Mouse (Mus musculus): ENCODE results near the gene Eif1.
"Not testable (repeated sequence)": the region's sequence is repeated elsewhere in the genome, so short reads cannot be mapped to it uniquely, and the experiment has no call there.

The Eif1 gene

DNA sequence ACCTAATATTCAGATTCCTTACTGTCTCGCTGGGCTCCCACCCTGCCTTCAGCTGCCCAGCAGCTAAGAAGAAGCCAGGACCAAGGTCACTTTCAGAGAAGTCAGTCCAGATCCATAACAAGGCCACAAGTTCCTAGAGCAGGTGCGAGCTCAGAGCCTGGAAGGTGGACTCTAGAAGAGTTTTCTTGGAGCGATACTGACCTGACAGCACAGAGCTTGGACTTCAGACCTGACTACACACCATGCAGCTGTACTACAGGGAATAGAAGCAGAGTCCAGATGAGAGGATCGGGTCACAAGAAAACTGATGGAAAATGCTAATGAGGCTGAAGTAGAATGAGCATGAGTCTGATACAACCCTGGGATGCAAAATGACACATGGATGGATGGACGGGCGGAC lies 6.3 kb upstream of the Eif1 start:
- DNase-seq, result no peak

DNA sequence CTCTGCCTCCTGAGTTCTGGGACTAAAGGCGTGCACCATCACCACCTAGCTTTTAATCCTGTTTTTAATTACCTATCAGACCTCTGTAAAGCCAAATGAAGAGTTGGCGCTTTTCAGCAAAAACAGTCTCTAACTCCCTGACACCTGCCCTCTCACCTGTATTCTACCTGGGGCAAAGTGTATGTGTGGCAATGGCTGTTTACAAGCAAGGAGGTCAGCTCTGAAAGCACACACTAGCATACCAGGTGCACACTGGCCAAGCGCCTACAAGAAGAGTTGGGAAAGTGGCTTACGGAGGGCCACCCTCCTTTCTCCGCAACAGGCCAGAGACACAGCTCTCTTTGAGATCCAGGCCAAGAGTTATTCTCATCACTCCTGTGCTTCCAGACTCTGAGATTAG lies 4.2 kb upstream of the Eif1 start:
- no peak for DNase-seq

DNA sequence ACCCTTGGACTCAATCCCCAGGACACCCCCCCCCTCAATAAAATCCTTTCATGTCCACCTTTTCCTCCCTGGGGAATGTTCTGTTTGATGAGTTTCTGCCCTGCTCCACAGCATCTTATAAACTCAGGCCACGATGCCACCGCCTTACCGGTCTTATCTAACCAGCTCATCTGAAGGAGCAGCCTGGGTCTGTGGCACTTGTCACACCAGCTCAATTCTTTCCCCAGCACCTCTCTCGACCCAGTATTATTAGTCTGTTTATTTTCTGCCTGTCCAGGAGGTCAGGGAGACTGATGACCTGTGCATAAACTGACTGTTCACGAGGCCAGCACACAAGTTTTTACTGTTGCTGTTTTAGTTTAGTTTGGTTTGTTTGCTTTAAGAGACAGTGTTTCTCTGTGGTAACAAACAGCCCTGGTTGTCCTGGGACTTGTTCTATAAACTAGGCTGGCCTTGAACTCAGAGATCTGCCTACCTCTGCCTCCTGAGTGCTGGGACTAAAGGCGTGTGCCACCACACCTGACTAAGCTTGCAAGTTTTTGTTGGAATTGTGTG lies 1.8 kb upstream of the Eif1 start:
- no peak for DNase-seq

DNA sequence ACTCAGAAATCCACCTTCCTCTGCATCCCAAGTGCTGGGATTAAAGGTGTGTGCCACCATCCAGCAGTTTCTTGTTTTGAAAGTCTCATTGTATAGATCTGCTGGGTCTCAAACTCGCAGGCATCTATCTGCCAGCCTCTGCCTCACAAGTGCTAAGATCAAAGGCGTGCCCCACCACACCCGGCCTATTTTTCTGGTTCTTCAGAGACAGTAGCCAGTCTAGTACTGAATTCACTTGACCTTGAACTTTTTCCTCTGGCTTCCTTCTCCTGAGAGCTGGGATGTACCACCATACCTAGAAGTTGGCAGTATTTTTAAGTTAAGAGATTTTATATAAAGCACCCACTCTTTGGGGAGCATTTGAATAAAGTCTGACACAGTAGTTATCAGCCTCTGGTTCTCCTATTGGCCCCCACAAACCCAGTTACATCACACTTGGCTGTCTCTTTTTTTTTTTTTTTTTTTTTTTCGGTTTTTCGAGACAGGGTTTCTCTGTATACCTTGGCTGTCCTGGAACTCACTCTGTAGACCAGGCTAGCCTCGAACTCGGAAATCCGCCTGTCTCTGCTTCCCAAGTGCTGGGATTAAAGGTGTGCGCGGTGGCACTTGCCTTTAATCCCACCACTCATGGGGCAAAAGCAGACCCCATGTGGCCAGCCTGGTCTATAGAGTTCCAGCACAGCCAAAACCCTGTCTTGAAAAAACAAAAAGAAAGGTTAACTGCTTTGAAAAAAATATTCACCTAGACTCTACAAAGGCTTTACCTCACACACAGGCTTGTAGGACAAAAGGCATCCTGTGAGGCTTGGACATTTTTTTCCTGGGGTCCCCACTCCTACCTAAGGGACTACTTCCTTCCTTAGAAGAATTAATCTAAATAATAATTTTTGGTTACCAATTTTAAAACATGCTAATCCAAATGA lies 895 bp upstream of the Eif1 start:
- peak in 1 of 2 experiments; percentile 17 for DNase-seq

DNA sequence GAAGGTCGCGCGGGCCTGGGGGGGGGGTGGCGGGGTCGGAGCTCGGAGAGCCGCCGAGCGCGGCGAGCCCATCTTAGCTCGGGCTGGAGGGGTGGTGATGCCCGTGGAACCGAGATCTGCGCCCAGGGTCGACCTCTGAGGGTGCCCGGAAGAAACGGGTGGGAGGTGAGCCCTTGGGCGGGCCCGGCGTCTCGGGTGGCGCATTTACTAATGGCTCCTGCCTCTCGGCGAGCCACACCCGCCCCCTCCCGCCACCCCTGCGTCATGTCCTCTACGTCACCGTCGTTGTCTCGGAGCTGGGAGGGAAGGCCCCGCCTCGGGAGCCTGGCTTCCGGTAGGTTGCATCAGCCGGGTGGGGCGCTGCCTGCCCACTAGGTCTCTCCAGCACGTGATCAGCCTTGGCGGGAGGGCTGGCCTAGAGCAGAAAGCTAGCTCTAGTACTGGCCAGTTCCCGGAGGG lies 516 bp downstream of the Eif1 start:
- DNase-seq, result peak; percentile 90 to 95

DNA sequence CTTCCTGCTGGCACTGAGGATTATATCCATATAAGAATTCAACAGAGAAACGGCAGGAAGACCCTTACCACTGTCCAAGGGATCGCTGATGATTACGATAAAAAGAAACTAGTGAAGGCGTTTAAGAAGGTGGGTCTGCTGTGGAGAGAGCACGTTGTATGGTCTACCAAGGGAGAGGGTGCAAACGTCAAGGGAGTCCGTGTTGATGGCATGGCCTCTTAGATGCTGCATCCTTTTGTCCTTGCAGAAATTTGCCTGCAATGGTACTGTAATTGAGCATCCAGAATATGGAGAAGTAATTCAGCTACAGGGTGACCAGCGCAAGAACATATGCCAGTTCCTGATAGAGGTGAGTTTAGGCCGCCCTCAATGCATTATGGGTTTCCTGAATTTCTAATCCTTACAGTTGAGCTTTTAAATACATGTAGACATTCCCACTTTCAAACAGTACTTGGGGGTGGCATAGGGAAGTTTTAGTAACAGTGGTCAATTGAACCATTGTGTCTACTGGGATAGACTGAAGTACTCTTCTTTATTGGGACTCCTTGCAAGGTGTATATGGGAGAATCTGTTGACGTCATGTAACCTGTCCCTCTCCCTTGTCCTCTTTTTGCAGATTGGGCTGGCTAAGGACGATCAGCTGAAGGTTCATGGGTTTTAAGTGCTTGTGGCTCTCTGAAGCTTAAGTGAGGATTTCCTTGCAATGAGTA lies 1.2 kb downstream of the Eif1 start:
- not testable (repeated sequence) for DNase-seq

DNA sequence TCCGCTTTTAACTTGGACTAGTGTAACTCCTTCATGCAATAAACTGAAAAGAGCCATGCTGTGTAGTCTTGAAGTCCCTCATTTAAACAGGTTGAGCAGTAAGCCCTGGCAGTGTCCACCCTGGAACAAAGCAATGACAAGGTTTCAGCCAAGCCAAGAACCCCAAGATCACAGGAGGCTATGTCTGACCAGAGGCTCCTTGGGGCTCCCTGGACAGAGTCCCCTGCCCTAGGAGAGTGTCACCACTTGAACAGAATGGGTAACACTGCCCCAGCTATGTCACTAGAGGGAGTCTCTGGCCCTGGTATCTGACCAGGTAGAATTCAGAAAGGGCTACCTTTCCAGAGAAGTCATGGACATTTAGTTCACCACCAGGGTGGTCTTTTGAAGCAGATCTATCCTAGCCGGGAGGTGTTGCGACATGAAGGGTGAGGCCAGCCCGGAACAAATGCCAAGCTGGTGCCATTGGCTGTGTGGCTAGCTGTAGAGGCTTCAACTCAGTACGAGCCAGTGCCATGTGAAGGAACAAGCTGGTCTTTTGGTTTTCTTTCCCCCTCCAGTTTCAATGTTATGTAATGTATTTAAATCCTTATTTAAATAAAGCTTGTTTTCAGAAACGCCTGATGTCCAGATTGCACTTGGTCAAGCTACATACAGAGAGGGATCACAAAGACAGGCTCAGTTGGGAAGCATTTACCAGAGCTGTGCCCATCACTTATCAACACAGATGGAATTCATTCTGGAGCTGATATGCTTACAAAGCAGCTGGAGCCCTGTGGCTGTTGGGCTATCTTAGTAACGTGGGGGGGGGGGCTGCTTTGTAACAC lies 2.0 kb downstream of the Eif1 start:
- not testable (repeated sequence) for DNase-seq

DNA sequence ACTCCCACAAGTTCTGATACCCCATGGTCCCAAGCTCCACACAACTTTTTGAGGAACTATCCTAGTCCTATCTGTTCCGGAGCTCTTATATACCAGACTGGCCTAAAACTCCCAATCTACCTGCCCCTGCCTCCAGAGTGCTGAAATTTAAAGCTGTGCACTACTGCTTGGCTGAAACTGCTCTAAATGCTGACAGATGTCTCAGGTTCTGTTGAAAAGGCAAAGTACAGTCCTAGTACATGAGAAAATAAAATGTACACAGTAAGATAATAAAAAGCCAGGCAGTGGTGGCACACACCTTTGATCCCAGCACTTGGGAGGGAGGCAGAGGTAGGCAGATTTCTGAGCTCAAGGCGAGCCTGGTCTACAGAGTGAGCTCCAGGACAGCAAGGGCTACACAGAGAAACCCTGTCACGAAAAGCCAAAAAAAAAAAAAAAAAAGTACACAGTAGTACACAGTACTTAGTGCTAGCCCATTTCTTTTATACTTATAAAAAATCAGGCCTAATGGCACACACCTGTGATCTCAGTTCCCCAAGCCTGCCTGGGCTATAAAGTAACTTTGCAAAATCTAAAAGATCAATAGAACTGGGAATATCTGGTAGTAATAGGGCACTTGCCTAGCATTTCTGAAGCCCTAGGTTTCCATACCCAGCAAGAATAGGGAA lies 3.0 kb downstream of the Eif1 start:
- no peak for DNase-seq

DNA sequence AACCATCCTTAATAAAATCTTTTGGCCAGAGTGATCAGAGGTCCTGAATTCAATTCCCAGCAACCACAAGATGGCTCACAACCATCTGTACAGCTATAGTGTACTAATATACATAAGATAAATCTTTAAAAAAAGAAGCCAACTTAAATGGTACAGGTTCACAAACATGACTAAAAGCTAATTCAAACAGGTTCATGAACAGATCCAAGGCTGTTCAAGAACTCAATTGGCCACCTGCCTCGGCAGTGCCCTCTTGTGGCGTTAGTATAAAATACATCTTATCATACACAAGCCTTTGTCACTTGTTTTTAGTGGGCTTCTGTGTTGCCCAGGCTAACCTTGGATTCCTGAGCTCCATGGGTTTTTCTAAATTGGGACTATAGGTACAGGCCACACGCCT lies 3.9 kb downstream of the Eif1 start:
- peak in 1 of 2 experiments; percentile 60 for DNase-seq

DNA sequence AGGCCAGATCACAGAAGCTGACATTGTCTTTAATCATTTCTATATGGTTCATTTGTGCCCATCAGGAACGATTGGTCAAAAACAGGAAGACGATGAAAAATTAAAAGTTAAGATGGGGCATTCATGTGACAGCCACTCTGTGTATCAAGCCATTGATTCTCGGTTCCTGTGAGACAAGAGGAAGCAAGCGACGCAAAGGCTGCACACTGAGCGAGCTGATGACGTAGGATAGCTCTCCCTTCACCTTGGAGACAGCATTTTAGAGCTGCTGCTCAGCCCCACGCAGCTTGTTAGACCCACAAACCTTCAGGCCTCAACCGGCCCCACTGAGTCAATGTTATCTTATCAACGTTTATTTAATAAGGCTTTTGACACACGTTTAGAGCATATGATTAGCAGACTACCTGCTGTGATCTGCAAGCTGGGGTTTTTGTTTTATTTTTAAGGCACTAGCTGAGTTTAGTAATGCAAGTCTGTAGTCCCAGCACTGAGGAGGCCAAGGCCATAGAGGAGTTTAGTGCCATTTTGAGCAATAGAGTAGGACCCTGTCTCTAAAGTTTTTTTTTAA lies 5.5 kb downstream of the Eif1 start:
- DNase-seq, result no peak

DNA sequence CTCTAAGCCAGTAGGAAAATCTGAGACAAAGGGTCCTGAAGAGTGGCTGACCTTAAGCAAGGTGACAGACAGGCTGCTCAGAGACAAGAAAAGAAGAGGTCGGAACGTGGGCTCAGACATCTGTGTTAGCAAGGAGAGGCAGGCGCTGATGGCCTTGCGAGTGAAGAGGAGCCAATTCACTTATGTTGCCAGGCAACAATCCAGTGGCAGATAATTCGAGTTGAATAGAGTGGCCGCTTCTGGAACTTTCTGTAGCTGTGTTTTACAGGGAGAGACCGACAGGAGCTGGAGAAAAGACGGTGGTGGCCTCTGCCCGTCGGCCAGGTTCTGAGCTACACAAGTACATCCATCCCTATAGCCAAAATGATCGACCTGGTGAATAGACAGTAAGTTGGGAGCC lies 7.6 kb downstream of the Eif1 start:
- DNase-seq, result no peak

DNA sequence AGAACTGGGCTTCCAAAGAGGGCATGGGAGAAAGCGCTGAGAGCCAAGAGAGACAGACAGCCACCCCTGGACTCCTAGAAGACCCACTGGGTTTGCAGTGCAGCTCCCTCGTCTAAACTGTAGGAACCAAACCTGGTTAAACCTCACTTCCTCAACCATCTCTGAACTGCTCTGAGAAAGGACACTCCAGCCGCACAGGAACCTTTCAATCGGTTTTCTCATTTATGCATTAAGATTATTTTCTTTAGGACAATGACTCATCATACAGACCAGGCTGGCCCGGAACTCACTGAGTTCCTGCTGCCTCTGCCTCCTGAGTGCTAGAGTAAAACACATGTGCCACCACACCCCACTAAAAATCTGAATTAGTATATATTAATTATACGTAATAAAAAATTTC lies 8.1 kb downstream of the Eif1 start:
- DNase-seq, result no peak

DNA sequence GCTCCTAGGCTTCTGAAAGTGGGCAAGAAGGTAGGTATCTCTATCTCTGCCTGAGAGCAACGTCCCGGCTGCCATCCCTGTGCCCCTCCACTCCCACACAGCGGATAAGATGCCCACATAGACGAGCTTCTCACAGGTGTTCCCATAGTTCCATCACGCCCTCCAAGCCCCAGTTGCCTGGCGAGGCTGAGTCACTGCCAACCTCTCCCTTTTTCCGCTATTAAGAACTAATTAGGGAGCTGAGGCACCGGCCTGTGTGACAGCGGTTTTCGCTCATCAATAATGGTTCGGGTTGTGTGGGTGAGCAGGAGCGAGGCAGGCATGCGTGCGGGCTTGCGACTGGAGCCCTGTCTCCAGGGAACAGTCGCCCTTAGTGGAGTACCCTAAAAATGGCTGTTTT lies 10.6 kb downstream of the Eif1 start:
- DNase-seq, result no peak

DNA sequence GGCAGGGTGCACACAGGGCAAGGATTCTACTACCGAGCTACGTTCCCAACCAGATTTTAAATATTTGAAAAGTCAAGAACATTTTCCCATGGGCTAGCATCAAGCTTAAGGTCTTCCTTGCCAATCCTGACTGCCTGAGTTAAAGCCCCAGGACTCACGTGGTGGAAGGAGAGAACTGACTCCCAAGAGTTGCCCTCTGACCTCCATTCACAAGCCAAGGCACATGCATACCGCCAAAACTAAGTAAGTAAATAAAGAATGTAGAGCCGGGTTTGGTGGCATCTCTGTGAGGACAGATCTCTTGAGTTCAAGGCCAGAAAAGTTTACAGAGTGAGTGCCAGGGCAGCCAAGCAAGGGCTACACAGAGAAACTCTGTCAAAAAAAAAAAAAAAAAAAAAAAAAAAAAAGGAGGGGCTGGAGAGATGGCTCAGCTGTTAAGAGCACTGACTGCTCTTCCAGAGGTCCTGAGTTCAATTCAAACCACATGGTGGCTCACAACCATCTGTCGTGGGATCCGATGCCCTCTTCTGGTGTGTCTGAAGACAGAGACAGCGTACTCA lies 11.2 kb downstream of the Eif1 start:
- not testable (repeated sequence) for DNase-seq

DNA sequence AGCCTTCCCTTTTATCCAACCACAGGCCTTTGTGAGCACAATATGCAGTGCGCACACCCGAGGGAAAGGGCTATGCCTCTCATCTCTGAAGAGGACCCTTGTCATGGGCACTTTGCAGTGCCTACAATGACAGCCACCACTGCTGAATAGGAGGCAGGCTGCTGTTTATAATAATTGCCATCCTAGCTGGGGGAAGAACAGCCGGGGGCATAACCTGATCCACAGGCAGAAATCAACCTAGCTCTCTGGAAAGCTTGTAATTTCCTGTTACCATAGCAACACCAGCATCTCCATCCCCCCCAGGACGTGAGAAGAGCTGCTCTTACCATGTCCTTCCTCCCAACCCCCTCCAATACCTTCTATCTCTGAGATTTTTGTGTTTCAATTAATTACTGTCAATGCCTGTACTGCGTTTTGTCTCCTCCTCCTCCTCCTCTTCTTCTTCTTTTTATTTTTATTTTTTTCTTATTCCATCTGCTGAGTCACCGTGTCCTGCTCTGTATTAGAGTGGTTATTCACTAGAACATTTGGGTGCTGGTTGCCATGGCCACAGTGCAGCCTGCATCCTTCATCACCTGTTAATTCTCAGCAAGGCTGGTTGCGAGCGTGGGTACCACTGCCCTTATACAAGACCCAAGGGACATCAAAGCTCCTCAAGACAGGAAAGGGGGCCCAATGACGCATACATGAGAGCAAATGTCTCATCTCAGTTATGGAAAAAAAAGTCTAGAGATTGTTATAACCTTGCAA lies 13.3 kb downstream of the Eif1 start:
- no peak for DNase-seq

DNA sequence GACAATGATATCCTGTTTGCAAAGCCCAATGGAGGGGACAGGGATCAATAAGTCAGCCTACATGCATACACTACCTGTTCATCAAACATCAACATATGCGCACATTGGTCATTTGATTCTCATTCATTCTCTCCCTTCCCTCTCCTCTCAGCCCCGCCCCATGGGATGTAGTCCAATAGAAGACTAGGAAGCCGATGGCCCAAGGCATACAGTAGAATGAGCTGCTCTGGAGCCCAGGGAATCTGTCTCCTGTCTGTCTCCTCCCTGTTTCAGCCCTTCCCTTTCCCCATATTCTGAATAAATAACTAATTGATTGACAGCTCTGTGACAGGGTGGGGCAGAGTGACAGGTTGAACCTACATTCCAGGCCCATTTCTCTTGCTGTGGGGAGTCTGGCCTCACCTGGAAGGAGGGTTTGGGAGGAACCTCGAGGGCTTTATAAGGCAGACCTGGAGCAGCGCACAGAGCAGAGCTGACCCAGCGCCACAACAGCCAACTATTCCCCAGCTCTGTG lies 14.3 kb downstream of the Eif1 start, which contains the start of gene Gast:
Gene Gast, plus strand, starts transcription at position 464 of the 514 bp plus-strand sequence.
- no peak for DNase-seq

DNA sequence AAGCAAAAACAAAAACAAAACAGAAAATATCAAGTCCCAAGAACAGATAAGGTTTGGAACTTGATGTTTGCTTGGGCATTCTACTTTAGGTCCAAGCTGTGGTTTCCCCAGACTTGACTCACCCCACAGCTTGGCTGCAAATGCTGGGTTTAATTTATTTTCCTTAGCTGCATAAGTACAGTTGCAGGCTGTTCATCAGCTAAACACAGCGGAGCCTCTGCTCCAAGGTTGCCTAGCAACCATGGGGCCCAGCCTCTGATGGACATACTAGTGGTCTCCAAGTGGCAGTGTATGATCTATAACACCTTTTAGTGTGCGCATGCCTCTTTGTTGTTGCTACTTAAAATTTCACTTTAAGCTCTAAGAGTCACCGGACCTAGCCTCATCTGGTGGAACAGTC lies 16.0 kb downstream of the Eif1 start:
- no peak for DNase-seq

DNA sequence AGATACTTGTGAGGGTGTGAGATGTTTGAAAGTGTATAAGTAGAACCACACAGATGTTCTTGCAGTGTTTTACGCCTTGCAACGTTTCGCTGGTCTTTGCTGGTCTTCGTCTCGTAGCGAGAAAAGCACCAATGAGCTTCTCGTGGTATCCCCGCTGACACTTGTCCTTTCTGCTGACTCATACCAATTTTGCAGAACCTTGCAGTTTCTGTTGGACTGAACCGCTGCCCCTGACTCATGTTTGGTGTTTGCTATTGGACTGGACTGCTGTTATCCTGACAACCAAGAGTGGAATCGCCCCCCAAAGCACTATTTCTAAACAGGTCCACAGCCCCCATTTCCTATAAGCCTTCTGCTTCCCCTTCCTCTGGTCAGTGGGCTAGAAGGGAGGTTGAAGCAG lies 24.6 kb downstream of the Eif1 start:
- no peak for DNase-seq

DNA sequence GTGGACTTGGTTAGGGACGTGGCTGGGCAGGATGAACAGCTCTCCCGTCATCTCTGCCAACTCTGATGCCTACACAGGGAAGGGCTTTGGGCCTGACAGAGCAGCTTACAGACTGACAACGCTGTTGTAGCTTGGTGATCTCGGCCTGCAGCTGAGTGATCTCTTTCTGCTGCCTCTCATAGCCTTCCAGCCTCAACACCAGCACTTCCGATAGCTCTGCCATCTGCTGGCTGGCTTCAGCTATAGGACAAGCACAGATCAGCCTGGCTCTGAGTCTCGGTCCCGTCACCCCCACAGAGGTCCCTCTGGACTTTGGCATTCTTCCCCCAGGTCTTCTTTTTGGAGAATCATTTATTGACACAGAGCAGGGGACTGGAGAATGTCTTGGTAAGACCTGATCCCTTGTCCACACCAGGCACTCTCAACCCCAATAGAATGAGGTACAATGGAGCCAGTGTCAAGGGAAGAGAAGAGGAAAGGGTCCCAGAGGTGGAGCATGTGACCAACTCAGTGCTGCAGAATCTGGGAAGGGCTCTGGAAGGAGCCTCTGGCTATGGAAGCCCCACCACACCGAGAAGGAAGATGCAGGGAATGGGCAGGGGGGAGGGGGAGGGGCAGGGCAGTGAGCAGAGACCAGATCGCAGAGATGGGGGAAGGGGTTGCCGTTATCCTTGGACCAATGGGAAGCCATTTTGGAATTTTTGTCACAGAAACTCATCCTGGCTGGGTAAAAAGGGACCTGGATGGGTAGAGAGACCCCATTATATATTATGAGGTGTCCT lies 32.6 kb downstream of the Eif1 start:
- no peak for DNase-seq
